Comparison of ENCODE assay signal across 8 mouse cellular contexts in genomic region chr2:13574066-13574800, GRCm38 (mm10). TPM values are rescaled to one million over a fixed set of nuclear protein-coding genes. Genes with fewer than 3 reads are reported as not detected.
A peak's percentile ranks its signal among the peaks of the same experiment; 100 is the strongest.
DNase-seq lines count a peak whose midpoint lies in the region; ATAC-seq and TF ChIP-seq lines count a peak whose summit lies in the region.

No protein-coding gene starts in this region.

- H3K4me3 ChIP-seq in embryonic facial prominence, embryonic 10.5 days = peak overlapping the region; percentile 83
- H3K4me3 ChIP-seq in heart, embryonic 11.5 days (ENCODE audit: low read depth, low read length) = peak overlapping the region; percentile 94
- peak overlapping the region; percentile 73 for H3K4me3 ChIP-seq in kidney, embryonic 15.5 days (replicated peaks)
- peak overlapping the region; percentile 82 for H3K4me3 ChIP-seq in lung, embryonic 14.5 days (ENCODE audit: low read depth, low read length)
- H3K4me3 ChIP-seq in neural tube, embryonic 15.5 days (replicated peaks) = peak overlapping the region; percentile 65

- H3K9ac ChIP-seq in heart, embryonic 11.5 days (ENCODE audit: low read depth, low read length) = peak overlapping the region; percentile 95
- H3K9ac ChIP-seq in kidney, embryonic 15.5 days = peak overlapping the region; percentile 69
- peak overlapping the region; percentile 84 for H3K9ac ChIP-seq in lung, embryonic 14.5 days
- peak overlapping the region; percentile 69 for H3K9ac ChIP-seq in neural tube, embryonic 15.5 days (replicated peaks)

- peaks cover 12% of the 10 kb centered on the region; the same call in 1 of the 2 replicates for H3K27me3 ChIP-seq in embryonic facial prominence, embryonic 10.5 days (replicated peaks; ENCODE audit: low read depth, poor library complexity, severe bottlenecking)
- H3K27me3 ChIP-seq in heart, embryonic 11.5 days (ENCODE audit: control insufficient read depth, insufficient read depth, low read length) = no peaks in the 10 kb centered on the region
- H3K27me3 ChIP-seq in kidney, embryonic 15.5 days = 0 out of 2 replicates have a peak, but pooled peaks cover 10% of the 10 kb centered on the region
- H3K27me3 ChIP-seq in lung, embryonic 14.5 days (ENCODE audit: insufficient read depth, low read length) = no peaks in the 10 kb centered on the region
- no peaks in the 10 kb centered on the region for H3K27me3 ChIP-seq in neural tube, embryonic 15.5 days (replicated peaks)

- peaks cover 31% of the 10 kb centered on the region for H3K36me3 ChIP-seq in embryonic facial prominence, embryonic 10.5 days (replicated peaks)
- peaks cover 10% of the 10 kb centered on the region for H3K36me3 ChIP-seq in heart, embryonic 11.5 days (ENCODE audit: control insufficient read depth, insufficient read depth, low read length)
- peaks cover 22% of the 10 kb centered on the region for H3K36me3 ChIP-seq in kidney, embryonic 15.5 days
- peaks cover 27% of the 10 kb centered on the region for H3K36me3 ChIP-seq in lung, embryonic 14.5 days (ENCODE audit: insufficient read depth)
- peaks cover 7% of the 10 kb centered on the region; the same call in 1 of the 2 replicates for H3K36me3 ChIP-seq in neural tube, embryonic 15.5 days

- peak; percentile 39; the same call in 1 of the 2 replicates for TF ChIP-seq CTCF in lung, embryonic 14.5 days (IDR thresholded peaks at IDR 0.05; ENCODE audit: low read depth)

- H3K4me1 ChIP-seq in embryonic facial prominence, embryonic 10.5 days = peaks cover 31% of the 10 kb centered on the region
- H3K4me1 ChIP-seq in heart, embryonic 11.5 days (ENCODE audit: control insufficient read depth, insufficient read depth, low read length) = peaks cover 14% of the 10 kb centered on the region
- H3K4me1 ChIP-seq in kidney, embryonic 15.5 days = peaks cover 31% of the 10 kb centered on the region
- peaks cover 13% of the 10 kb centered on the region for H3K4me1 ChIP-seq in lung, embryonic 14.5 days (ENCODE audit: insufficient read depth)
- peaks cover 37% of the 10 kb centered on the region for H3K4me1 ChIP-seq in neural tube, embryonic 15.5 days

- H3K27ac ChIP-seq in embryonic facial prominence, embryonic 10.5 days (replicated peaks) = peak overlapping the region; percentile 94
- peak overlapping the region; percentile 98 for H3K27ac ChIP-seq in heart, embryonic 11.5 days (ENCODE audit: low read depth, low read length)
- H3K27ac ChIP-seq in kidney, embryonic 15.5 days = peak overlapping the region; percentile 97
- H3K27ac ChIP-seq in lung, embryonic 14.5 days (ENCODE audit: low read depth) = peak overlapping the region; percentile 97
- H3K27ac ChIP-seq in neural tube, embryonic 15.5 days (replicated peaks) = peak overlapping the region; percentile 90

- peak overlapping the region; percentile 77 for H3K4me2 ChIP-seq in heart, embryonic 11.5 days
- peak overlapping the region; percentile 79 for H3K4me2 ChIP-seq in kidney, embryonic 15.5 days
- H3K4me2 ChIP-seq in lung, embryonic 14.5 days = peak overlapping the region; percentile 77
- peak overlapping the region; percentile 89 for H3K4me2 ChIP-seq in neural tube, embryonic 15.5 days

- no peaks in the 10 kb centered on the region for H3K9me3 ChIP-seq in embryonic facial prominence, embryonic 10.5 days
- H3K9me3 ChIP-seq in heart, embryonic 11.5 days (replicated peaks; ENCODE audit: control insufficient read depth, low read length) = no peaks in the 10 kb centered on the region
- no peaks in the 10 kb centered on the region for H3K9me3 ChIP-seq in kidney, embryonic 15.5 days (replicated peaks)
- H3K9me3 ChIP-seq in lung, embryonic 14.5 days (ENCODE audit: low read depth, low read length) = no peaks in the 10 kb centered on the region
- H3K9me3 ChIP-seq in neural tube, embryonic 15.5 days (replicated peaks) = no peaks in the 10 kb centered on the region

- peak; percentile 59 for ATAC-seq in CD4-positive, CD25-positive, alpha-beta regulatory T cell, adult 4 months
- peak; percentile 86 for ATAC-seq in heart, embryonic 11.5 days (replicated peaks; ENCODE audit: insufficient number of reproducible peaks, low FRiP score, low TSS enrichment)
- peak; percentile 95 for ATAC-seq in kidney, embryonic 15.5 days (replicated peaks; ENCODE audit: low FRiP score)
- ATAC-seq in lung, embryonic 14.5 days (ENCODE audit: insufficient read depth) = peak; percentile 93
- peak; percentile 92 for ATAC-seq in neural tube, embryonic 15.5 days (ENCODE audit: low FRiP score)

- peak; percentile 82 for DNase-seq in adrenal gland, postnatal 10 days
- peak; percentile 92 for DNase-seq in embryonic facial prominence, embryonic 10.5 days (ENCODE audit: low spot score)
- DNase-seq in lung, embryonic 14.5 days = peak; percentile 93
- DNase-seq in thymus, postnatal 0 days (ENCODE audit: low spot score) = peak; percentile 51

- WGBS in embryonic facial prominence, embryonic 10.5 days = under 1% methylated on average over 46 of the region's 46 CpGs
- under 1% methylated on average over 46 of the region's 46 CpGs for WGBS in heart, embryonic 11.5 days (ENCODE audit: insufficient replicate concordance)
- WGBS in kidney, embryonic 15.5 days = under 1% methylated on average over 46 of the region's 46 CpGs
- under 1% methylated on average over 46 of the region's 46 CpGs for WGBS in lung, embryonic 14.5 days
- under 1% methylated on average over 46 of the region's 46 CpGs for WGBS in neural tube, embryonic 15.5 days

RNA-seq across cellular contexts. Expression of gene Vim, which starts 0.5 kb away (rescaled TPM):
- polyA plus RNA-seq in CD4-positive, CD25-positive, alpha-beta regulatory T cell, adult 4 months (2017; shearing (Covaris generic)) = 100 to 1,000 TPM; 335 to 360 TPM
- 100 to 1,000 TPM; 595 to 607 TPM for total RNA-seq in adrenal gland, postnatal 10 days (2021)
- 433 and 466 TPM in 2 replicates for polyA plus RNA-seq in embryonic facial prominence, embryonic 10.5 days (2016; fragmentation: Nextera tagmentation; extraction: Ambion mirVana)
- 867 and 947 TPM in 2 replicates for polyA plus RNA-seq in heart, embryonic 11.5 days (2014; fragmentation: Nextera tagmentation; extraction: Ambion mirVana)
- 484 and 516 TPM in 2 replicates for polyA plus RNA-seq in kidney, embryonic 15.5 days (2015; fragmentation: Nextera tagmentation; extraction: Ambion mirVana)
- 843 and 848 TPM in 2 replicates for polyA plus RNA-seq in lung, embryonic 14.5 days (2014; fragmentation: Nextera tagmentation; extraction: Ambion mirVana)
- 441 and 489 TPM in 2 replicates for polyA plus RNA-seq in neural tube, embryonic 15.5 days (2015; fragmentation: Nextera tagmentation; extraction: Ambion mirVana)
- 227 and 232 TPM in 2 replicates for polyA plus RNA-seq in thymus, postnatal 0 days (2015; fragmentation: Nextera tagmentation; extraction: Ambion mirVana)

RNA-seq across cellular contexts. Expression of gene Trdmt1, which starts 29.8 kb away (rescaled TPM):
- 10 to 100 TPM; 12.1 to 19.1 TPM for polyA plus RNA-seq in CD4-positive, CD25-positive, alpha-beta regulatory T cell, adult 4 months (2017; shearing (Covaris generic))
- total RNA-seq in adrenal gland, postnatal 10 days (2021) = 1 to 10 TPM; 5.7 to 9.6 TPM
- 7.5 TPM in 2 replicates for polyA plus RNA-seq in embryonic facial prominence, embryonic 10.5 days (2016; fragmentation: Nextera tagmentation; extraction: Ambion mirVana)
- polyA plus RNA-seq in heart, embryonic 11.5 days (2014; fragmentation: Nextera tagmentation; extraction: Ambion mirVana) = 8.2 and 9.0 TPM in 2 replicates
- polyA plus RNA-seq in kidney, embryonic 15.5 days (2015; fragmentation: Nextera tagmentation; extraction: Ambion mirVana) = 13.4 and 13.9 TPM in 2 replicates
- polyA plus RNA-seq in lung, embryonic 14.5 days (2014; fragmentation: Nextera tagmentation; extraction: Ambion mirVana) = 18.1 TPM in 2 replicates
- polyA plus RNA-seq in neural tube, embryonic 15.5 days (2015; fragmentation: Nextera tagmentation; extraction: Ambion mirVana) = 8.8 and 9.7 TPM in 2 replicates
- polyA plus RNA-seq in thymus, postnatal 0 days (2015; fragmentation: Nextera tagmentation; extraction: Ambion mirVana) = 16.5 and 17.2 TPM in 2 replicates

Comparison
In these comparisons a context has a peak if more than half of its experiments do, and no peak if none do; other contexts are left out.
1. Peak in every context shown above with its lines: DNase-seq, ATAC-seq, H3K4me3 ChIP-seq and H3K27ac ChIP-seq.